In genomic region chr15:103214971-103215907, GRCm38 (mm10) we compare ENCODE assay signal across 8 mouse cellular contexts. TPM values are rescaled to one million over a fixed set of nuclear protein-coding genes. Genes with fewer than 3 reads are reported as not detected.
A peak's percentile ranks its signal among the peaks of the same experiment; 100 is the strongest.
DNase-seq lines count a peak whose midpoint lies in the region; ATAC-seq lines count a peak whose summit lies in the region.

No protein-coding gene starts in this region.

- peak overlapping the region; percentile 63 for H3K4me2 ChIP-seq in intestine, embryonic 15.5 days (replicated peaks)

- H3K4me1 ChIP-seq in intestine, embryonic 15.5 days (replicated peaks) = peaks cover 9% of the 10 kb centered on the region

- H3K36me3 ChIP-seq in intestine, embryonic 15.5 days = peaks cover 14% of the 10 kb centered on the region

- H3K27me3 ChIP-seq in intestine, embryonic 15.5 days (replicated peaks) = no peaks in the 10 kb centered on the region

- peak overlapping the region; percentile 80 for H3K27ac ChIP-seq in intestine, embryonic 15.5 days

- WGBS in intestine, embryonic 15.5 days = under 1% methylated on average over 15 of the region's 15 CpGs

- peak; percentile 95 for ATAC-seq in intestine, embryonic 15.5 days

- DNase-seq in adrenal gland, adult 18-20 months (ENCODE audit: low spot score in 2 of 2) = peak; percentile 71 to 72
- peak; percentile 99 for DNase-seq in embryo, embryonic 11 days
- peak; percentile 71 to 80 for DNase-seq in gastrocnemius, postnatal 36 days
- peak; percentile 90 to 94 for DNase-seq in left cerebral cortex, postnatal 25 days (ENCODE audit: low spot score in 2 of 2)
- peak; percentile 95 for DNase-seq in mesoderm, embryonic 11.5 days (ENCODE audit: low read depth, low spot score)
- peak; percentile 88 for DNase-seq in right cerebral cortex, postnatal 25 days
- DNase-seq in urinary bladder, postnatal 36 days (ENCODE audit: low spot score in 2 of 2) = peak; percentile 67 to 83

- H3K9me3 ChIP-seq in intestine, embryonic 15.5 days = no peaks in the 10 kb centered on the region

- H3K4me3 ChIP-seq in intestine, embryonic 15.5 days (replicated peaks) = peak overlapping the region; percentile 28

- H3K9ac ChIP-seq in intestine, embryonic 15.5 days = peak overlapping the region; percentile 18

- intact Hi-C loops in gastrocnemius, postnatal 36 days (cut with DNase I) = no loop called here
- intact Hi-C loops in left cerebral cortex, postnatal 25 days (cut with DNase I) = no loop called here

RNA-seq across cellular contexts. Expression of gene Cbx5, which starts 24.4 kb away (rescaled TPM):
- total RNA-seq in adrenal gland, adult 18-20 months (2021) = 10 to 100 TPM; 65.0 to 76.3 TPM
- total RNA-seq in gastrocnemius, postnatal 36 days (2021) = 10 to 100 TPM; 26.4 to 26.6 TPM
- 86.7 and 98.0 TPM in 2 replicates for polyA plus RNA-seq in intestine, embryonic 15.5 days (2015; fragmentation: Nextera tagmentation; extraction: Ambion mirVana)
- total RNA-seq in left cerebral cortex, postnatal 25 days (2021) = 100 to 1,000 TPM; 173 to 187 TPM

RNA-seq across cellular contexts. Expression of gene Hnrnpa1, which starts 25.0 kb away (rescaled TPM):
- 100 to 1,000 TPM; 160 to 179 TPM for total RNA-seq in adrenal gland, adult 18-20 months (2021)
- 100 to 1,000 TPM in 1 of 2 experiments, 10 to 100 TPM in 1; 80.3 to 101 TPM for total RNA-seq in gastrocnemius, postnatal 36 days (2021)
- polyA plus RNA-seq in intestine, embryonic 15.5 days (2015; fragmentation: Nextera tagmentation; extraction: Ambion mirVana) = 652 and 741 TPM in 2 replicates
- total RNA-seq in left cerebral cortex, postnatal 25 days (2021) = 100 to 1,000 TPM; 218 to 219 TPM

RNA-seq across cellular contexts. Expression of gene Nfe2, which starts 43.0 kb away (rescaled TPM):
- under 1 TPM in 1 of 2 experiments, not detected in 1; 0.67 TPM for total RNA-seq in adrenal gland, adult 18-20 months (2021)
- not detected for total RNA-seq in gastrocnemius, postnatal 36 days (2021)
- 3.5 and 4.9 TPM in 2 replicates for polyA plus RNA-seq in intestine, embryonic 15.5 days (2015; fragmentation: Nextera tagmentation; extraction: Ambion mirVana)
- total RNA-seq in left cerebral cortex, postnatal 25 days (2021) = not detected

RNA-seq across cellular contexts. Expression of gene Smug1, which starts 48.3 kb away (rescaled TPM):
- 10 to 100 TPM; 12.5 to 13.2 TPM for total RNA-seq in adrenal gland, adult 18-20 months (2021)
- 10 to 100 TPM in 1 of 2 experiments, 1 to 10 TPM in 1; 9.9 to 11.3 TPM for total RNA-seq in gastrocnemius, postnatal 36 days (2021)
- 17.8 and 18.2 TPM in 2 replicates for polyA plus RNA-seq in intestine, embryonic 15.5 days (2015; fragmentation: Nextera tagmentation; extraction: Ambion mirVana)
- 10 to 100 TPM; 19.2 to 20.9 TPM for total RNA-seq in left cerebral cortex, postnatal 25 days (2021)

RNA-seq across cellular contexts. Expression of gene Copz1, which starts 57.3 kb away (rescaled TPM):
- total RNA-seq in adrenal gland, adult 18-20 months (2021) = 100 to 1,000 TPM; 138 to 150 TPM
- total RNA-seq in gastrocnemius, postnatal 36 days (2021) = 10 to 100 TPM; 33.4 to 34.6 TPM
- 259 and 262 TPM in 2 replicates for polyA plus RNA-seq in intestine, embryonic 15.5 days (2015; fragmentation: Nextera tagmentation; extraction: Ambion mirVana)
- 100 to 1,000 TPM; 101 to 102 TPM for total RNA-seq in left cerebral cortex, postnatal 25 days (2021)

Comparison
In these comparisons a context has a peak if more than half of its experiments do, and no peak if none do; other contexts are left out.
1. Peak in every context shown above with its lines: DNase-seq, ATAC-seq, H3K4me3 ChIP-seq and H3K27ac ChIP-seq.